Mouse (Mus musculus) hindbrain, embryonic 11.5 days (tissue): ENCODE data around the gene Dnajb12. TPM values are rescaled to one million over a fixed set of nuclear protein-coding genes. Genes with fewer than 3 reads are reported as not detected.

Experiments
- ATAC-seq: fragments of 200-750 bp; cut with Nextera tagmentation; 2 replicates; pipeline ENCODE4 v1.8.0; 2017; ENCODE audit warnings: mild to moderate bottlenecking, moderate TSS enrichment, moderate library complexity; ENCODE audit not compliant: low FRiP score
- DNase-seq: peaks from one replicate; pipeline ENCODE4 v3.0.0-alpha.2; 2015; ENCODE audit warnings: low spot score
- H3K27ac ChIP-seq: fragments of 300-500 bp; sonication (generic); 2 replicates; pipeline ENCODE4 v1.5.1; 2014; ENCODE audit warnings: mild to moderate bottlenecking, low read depth, low read length
- H3K27me3 ChIP-seq: fragments of 300-500 bp; sonication (generic); 2 replicates; pipeline ENCODE4 v1.6.1; 2014; ENCODE audit warnings: mild to moderate bottlenecking, low read length, moderate library complexity, mixed read lengths; ENCODE audit not compliant: control insufficient read depth, insufficient read depth
- H3K36me3 ChIP-seq: fragments of 300-500 bp; sonication (generic); 2 replicates; pipeline ENCODE4 v1.6.1; 2014; ENCODE audit warnings: mild to moderate bottlenecking, low read length, moderate library complexity, mixed read lengths; ENCODE audit not compliant: control insufficient read depth, insufficient read depth
- H3K4me1 ChIP-seq: fragments of 300-500 bp; sonication (generic); replicated peaks from 2 replicates; pipeline ENCODE4 v1.6.1; 2014; ENCODE audit warnings: low read length, mixed read lengths; ENCODE audit not compliant: control insufficient read depth, insufficient read depth
- H3K4me2 ChIP-seq: fragments of 300-500 bp; sonication (generic); replicated peaks from 2 replicates; pipeline ENCODE4 v1.6.1; 2014; ENCODE audit warnings: mild to moderate bottlenecking, low read depth, low read length
- H3K4me3 ChIP-seq: fragments of 300-500 bp; sonication (generic); 2 replicates; pipeline ENCODE4 v1.5.1; 2014; ENCODE audit warnings: low read depth, low read length
- H3K9ac ChIP-seq: fragments of 300-500 bp; sonication (generic); 2 replicates; pipeline ENCODE4 v1.6.1; 2014; ENCODE audit warnings: low read depth, low read length
- H3K9me3 ChIP-seq: fragments of 300-500 bp; sonication (generic); 2 replicates; pipeline ENCODE4 v1.6.1; 2016; ENCODE audit warnings: low read length; ENCODE audit not compliant: control insufficient read depth
- WGBS: fragments of 180-500 bp; shearing (Covaris S2); extraction: QIAGEN DNeasy Blood & Tissue Kit; methylation state at CpG from one replicate; pipeline ENCODE4 v1.1.7; 2014; 5-methylcytosine and 5-hydroxymethylcytosine counted together
- polyA plus RNA-seq: library from polyadenylated mRNA; unstranded; fragments of >200 nt; fragmentation: Nextera tagmentation; extraction: Ambion mirVana; gene quantifications from 2 replicates; pipeline ENCODE4 v1.2.1, GENCODE M21; 2014

The Dnajb12 gene
- polyA plus RNA-seq, 1 experiment from 2014 or later = 22.6 TPM

DNA sequence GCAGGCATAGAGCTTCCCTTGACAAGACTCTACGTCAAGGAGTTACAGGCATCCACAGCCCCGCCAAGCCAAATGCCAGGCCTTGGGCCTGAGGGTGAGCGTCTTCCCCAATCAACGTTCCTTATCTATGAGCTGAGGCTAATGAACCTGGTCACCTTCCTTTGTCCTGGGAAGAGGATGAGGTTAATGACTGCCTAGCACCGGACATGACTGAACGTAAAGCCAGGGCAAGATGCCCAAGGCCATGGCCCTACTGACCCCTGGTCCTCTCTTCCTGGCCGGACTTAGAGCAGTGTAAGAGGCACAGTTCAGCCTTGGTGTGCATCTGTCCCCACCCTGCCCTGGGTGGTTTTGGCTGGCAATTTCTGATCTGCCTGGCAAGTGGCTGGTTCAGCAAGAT, 49.8 kb downstream of the Dnajb12 start:
- WGBS = 83% methylated on average over 7 of the region's 7 CpGs
- Histone ChIP-seq H3K4me3 (no peak overlapping the region), H3K9ac (no peak overlapping the region), H3K9me3 (no peaks in the 10 kb centered on the region), H3K4me2 (no peak overlapping the region), H3K27me3 (no peaks in the 10 kb centered on the region), H3K36me3 (no peaks in the 10 kb centered on the region), H3K27ac (no peak overlapping the region), H3K4me1 (no peaks in the 10 kb centered on the region; the same call in 1 of the 2 replicates)
- ATAC-seq (no peak), DNase-seq (no peak)

GRCm38 (mm10) chr10:59930996-59931395, 51.6 kb downstream of the Dnajb12 start:
- H3K4me2 ChIP-seq = no peak overlapping the region
- no peaks in the 10 kb centered on the region for H3K36me3 ChIP-seq
- no peak overlapping the region for H3K4me3 ChIP-seq
- no peaks in the 10 kb centered on the region; the same call in 1 of the 2 replicates for H3K4me1 ChIP-seq
- 34% methylated on average over 10 of the region's 10 CpGs for WGBS
- no peak overlapping the region for H3K27ac ChIP-seq
- no peak overlapping the region for H3K9ac ChIP-seq
- H3K27me3 ChIP-seq = no peaks in the 10 kb centered on the region
- no peaks in the 10 kb centered on the region for H3K9me3 ChIP-seq
- DNase-seq (no peak), ATAC-seq (peak; percentile 61)

- peaks cover 2% of the 10 kb centered on the region; the same call in 1 of the 2 replicates for H3K4me1 ChIP-seq
- DNase-seq (no peak), ATAC-seq (no peak)
- WGBS = 75% methylated on average over 6 of the region's 6 CpGs
- no peak overlapping the region for H3K27ac ChIP-seq
- H3K9ac ChIP-seq = no peak overlapping the region
- no peaks in the 10 kb centered on the region for H3K36me3 ChIP-seq
- H3K27me3 ChIP-seq = no peaks in the 10 kb centered on the region
- no peaks in the 10 kb centered on the region for H3K9me3 ChIP-seq
- H3K4me3 ChIP-seq = no peak overlapping the region
- H3K4me2 ChIP-seq = no peak overlapping the region
Measured at GRCm38 (mm10) chr10:59932521-59932920, 53.2 kb downstream of the Dnajb12 start.

DNA sequence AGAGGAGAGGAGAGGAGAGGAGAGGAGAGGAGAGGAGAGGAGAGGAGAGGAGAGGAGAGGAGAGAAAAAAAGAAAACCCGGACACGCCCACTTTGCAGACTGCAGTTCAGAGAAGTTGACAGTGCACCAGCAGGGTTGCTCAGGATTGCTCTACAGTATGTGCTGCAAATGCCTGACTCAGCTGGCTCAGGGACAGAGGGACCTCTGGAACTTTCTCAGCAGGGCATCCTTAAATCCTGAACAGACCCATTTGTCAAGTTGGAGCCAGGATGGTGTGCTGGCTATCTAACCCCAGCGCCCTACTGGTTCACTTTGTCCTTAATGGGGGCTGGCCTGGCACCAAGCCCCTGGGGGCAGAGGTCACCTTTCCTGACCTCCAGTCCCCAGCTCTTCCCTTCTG, 54.7 kb downstream of the Dnajb12 start:
- Histone ChIP-seq H3K4me2 (no peak overlapping the region), H3K4me1 (peaks cover 2% of the 10 kb centered on the region; the same call in 1 of the 2 replicates), H3K27me3 (no peaks in the 10 kb centered on the region), H3K36me3 (no peaks in the 10 kb centered on the region), H3K4me3 (no peak overlapping the region), H3K9me3 (no peaks in the 10 kb centered on the region), H3K27ac (no peak overlapping the region), H3K9ac (no peak overlapping the region)
- no peak for ATAC-seq
- WGBS = 18% methylated on average over 3 of the region's 3 CpGs
- no peak for DNase-seq

DNA sequence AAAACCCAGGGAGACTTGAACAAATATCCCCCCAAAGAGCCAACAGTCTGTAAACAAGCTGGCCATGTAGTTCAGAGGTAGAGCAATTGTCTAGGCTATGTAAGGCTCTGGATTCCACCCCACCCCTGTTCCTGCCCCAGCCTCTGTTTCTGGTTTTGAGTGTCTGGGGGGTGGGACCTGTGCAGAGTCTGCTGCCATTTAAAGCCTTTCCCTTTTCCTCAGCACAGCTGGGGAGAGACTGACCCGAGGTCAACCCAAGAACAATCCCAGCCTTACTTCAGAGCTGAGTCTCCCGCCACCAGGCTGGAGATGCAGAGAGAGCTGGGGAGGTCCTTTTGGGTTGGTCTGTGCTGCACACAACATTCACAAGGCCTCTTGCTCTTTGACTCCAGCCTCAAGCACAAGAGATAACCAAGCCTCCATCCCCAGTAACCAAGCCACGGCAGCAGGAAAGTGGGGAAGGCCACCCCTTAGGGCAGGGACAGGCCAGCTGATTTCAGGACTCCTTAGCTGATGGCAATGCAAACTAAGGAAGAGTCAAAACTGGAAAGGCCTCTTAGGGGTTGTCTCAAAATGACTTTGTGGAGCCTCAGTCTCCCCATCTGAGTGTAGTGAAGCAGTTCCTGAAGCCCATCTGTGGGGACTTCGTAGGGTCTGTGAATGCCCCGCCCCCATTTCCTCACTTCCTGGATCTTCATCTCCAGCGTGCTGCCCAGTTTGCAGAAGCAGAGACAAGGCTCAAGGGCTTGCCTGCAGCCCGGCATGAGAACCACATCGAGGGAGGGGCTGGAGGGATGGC, 56.9 kb downstream of the Dnajb12 start:
- no peak for ATAC-seq
- no peaks in the 10 kb centered on the region for H3K36me3 ChIP-seq
- 48% methylated on average over 8 of the region's 8 CpGs for WGBS
- no peaks in the 10 kb centered on the region for H3K27me3 ChIP-seq
- no peak overlapping the region for H3K27ac ChIP-seq
- 0 out of 2 replicates have a peak, but pooled peaks cover 2% of the 10 kb centered on the region for H3K4me1 ChIP-seq
- no peak overlapping the region for H3K9ac ChIP-seq
- H3K4me2 ChIP-seq = no peak overlapping the region
- H3K9me3 ChIP-seq = no peaks in the 10 kb centered on the region
- peak; percentile 29 for DNase-seq
- H3K4me3 ChIP-seq = no peak overlapping the region

DNA sequence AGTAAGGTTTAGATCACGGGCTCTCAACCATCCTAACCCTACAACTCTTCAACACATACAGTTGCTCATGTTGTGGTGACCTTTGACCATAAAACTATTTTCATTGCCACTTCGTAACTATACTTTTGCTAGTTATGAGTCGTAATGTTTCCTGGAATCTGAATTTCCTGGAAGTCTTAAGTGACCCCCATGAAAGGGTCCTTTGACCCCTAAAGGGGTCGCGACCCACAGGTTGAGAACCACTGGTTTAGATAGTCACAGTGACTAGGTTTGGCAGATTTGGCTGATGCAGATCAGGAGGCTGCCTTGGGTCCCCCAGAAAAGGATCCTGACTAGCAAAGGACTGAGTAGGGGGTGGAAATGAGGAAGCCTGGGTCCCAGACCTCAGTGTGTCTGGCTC, 59.3 kb downstream of the Dnajb12 start:
- Histone ChIP-seq H3K27me3 (no peaks in the 10 kb centered on the region; the same call in 1 of the 2 replicates), H3K4me1 (0 out of 2 replicates have a peak, but pooled peaks cover 2% of the 10 kb centered on the region), H3K27ac (no peak overlapping the region), H3K9ac (no peak overlapping the region), H3K4me2 (no peak overlapping the region), H3K4me3 (no peak overlapping the region), H3K9me3 (no peaks in the 10 kb centered on the region), H3K36me3 (no peaks in the 10 kb centered on the region)
- 88% methylated on average over 5 of the region's 5 CpGs for WGBS
- ATAC-seq = no peak
- no peak for DNase-seq

- H3K9me3 ChIP-seq = no peaks in the 10 kb centered on the region
- H3K27ac ChIP-seq = no peak overlapping the region
- H3K4me1 ChIP-seq = 0 out of 2 replicates have a peak, but pooled peaks cover 2% of the 10 kb centered on the region
- H3K36me3 ChIP-seq = no peaks in the 10 kb centered on the region
- H3K27me3 ChIP-seq = no peaks in the 10 kb centered on the region; the same call in 1 of the 2 replicates
- no peak overlapping the region for H3K4me2 ChIP-seq
- H3K4me3 ChIP-seq = no peak overlapping the region
- DNase-seq (no peak), ATAC-seq (no peak)
- WGBS = 36% methylated on average over 1 of the region's 1 CpGs
- H3K9ac ChIP-seq = no peak overlapping the region
Measured at GRCm38 (mm10) chr10:59939081-59939480, 59.7 kb downstream of the Dnajb12 start.

DNA sequence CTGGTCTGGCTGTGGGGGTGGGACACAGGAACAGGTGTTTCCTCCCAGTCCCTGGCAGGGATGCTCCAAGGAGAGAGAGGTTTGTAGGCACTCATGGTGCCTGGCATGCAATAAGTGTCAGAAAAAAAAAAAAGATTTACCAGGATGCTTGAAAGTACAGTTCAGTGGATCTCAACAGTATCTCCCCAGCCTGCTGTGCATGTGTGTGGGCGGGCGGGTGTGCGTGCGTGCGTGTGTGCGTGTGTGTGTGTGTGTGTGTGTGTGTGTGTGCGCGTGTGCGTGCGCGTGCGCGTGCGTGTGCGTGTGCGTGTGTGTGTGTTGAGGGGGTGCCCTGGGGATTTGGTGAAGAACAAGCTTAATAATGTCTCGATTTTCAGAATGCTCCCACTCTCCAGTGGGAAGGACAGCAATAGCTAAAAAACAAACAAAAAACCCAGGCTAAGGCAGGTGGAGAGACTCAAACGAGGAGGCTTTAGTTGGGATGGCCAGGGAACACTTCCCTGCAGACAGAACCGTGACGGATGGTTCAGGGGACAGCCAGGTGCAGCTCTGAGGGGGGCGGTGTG, 63.0 kb downstream of the Dnajb12 start:
- Histone ChIP-seq H3K27me3 (no peaks in the 10 kb centered on the region; the same call in 1 of the 2 replicates), H3K9ac (peak overlapping the region; percentile 16; the same call in 1 of the 2 replicates), H3K4me1 (no peaks in the 10 kb centered on the region), H3K9me3 (no peaks in the 10 kb centered on the region), H3K36me3 (no peaks in the 10 kb centered on the region), H3K27ac (peak overlapping the region; percentile 17; the same call in 1 of the 2 replicates), H3K4me2 (peak overlapping the region; percentile 21), H3K4me3 (no peak overlapping the region)
- WGBS = 53% methylated on average over 21 of the region's 21 CpGs
- DNase-seq (no peak), ATAC-seq (no peak)
